Mouse (Mus musculus): Measurements from ENCODE around the gene Gjc3. TPM values are rescaled to one million over a fixed set of nuclear protein-coding genes. Genes with fewer than 3 reads are reported as not detected.

The Gjc3 gene
- polyA plus RNA-seq (2012; ENCODE audit: insufficient read depth, low replicate concordance): 0.68 TPM in 1 of 2 replicates, not detected in the other

GRCm38 (mm10) chr5:137962945-137963344, at the start of gene Gjc3:
TSS of gene Gjc3 (minus strand) at chr5:137963098.
- TF ChIP-seq GATA1 (IDR thresholded peaks at IDR 0.05; ENCODE audit: borderline replicate concordance, low read length): no peak
- TF ChIP-seq FLI1 (IDR thresholded peaks at IDR 0.05; ENCODE audit: low read length): no peak
- Histone ChIP-seq H3K27me3 (replicated peaks) (peaks cover 2% of the 10 kb centered on the region), H3K36me3 (replicated peaks; ENCODE audit: low read length) (no peaks in the 10 kb centered on the region), H3K9me3 (peaks cover 6% of the 10 kb centered on the region), H3K4me1 (no peaks in the 10 kb centered on the region), H3K4me3 (replicated peaks) (no peak within 1 kb of the TSS)

GRCm38 (mm10) chr5:138012382-138012781, 49.5 kb upstream of the Gjc3 start:
- no peaks in the 10 kb centered on the region for H3K36me3 ChIP-seq (replicated peaks; ENCODE audit: low read length)
- peaks cover 3% of the 10 kb centered on the region for H3K27me3 ChIP-seq (replicated peaks)
- H3K9me3 ChIP-seq: no peaks in the 10 kb centered on the region
- H3K4me3 ChIP-seq (replicated peaks): no peak overlapping the region
- H3K4me1 ChIP-seq: no peaks in the 10 kb centered on the region
- no peak for TF ChIP-seq FLI1 (IDR thresholded peaks at IDR 0.05; ENCODE audit: low read length)

GRCm38 (mm10) chr5:138009437-138009836, 46.5 kb upstream of the Gjc3 start:
- no peaks in the 10 kb centered on the region for H3K27me3 ChIP-seq (replicated peaks)
- no peaks in the 10 kb centered on the region for H3K4me1 ChIP-seq
- no peaks in the 10 kb centered on the region for H3K9me3 ChIP-seq
- no peaks in the 10 kb centered on the region for H3K36me3 ChIP-seq (replicated peaks; ENCODE audit: low read length)
- no peak overlapping the region for H3K4me3 ChIP-seq (replicated peaks)
- TF ChIP-seq FLI1 (IDR thresholded peaks at IDR 0.05; ENCODE audit: low read length) (no peak), GATA1 (IDR thresholded peaks at IDR 0.05; ENCODE audit: borderline replicate concordance, low read length) (no peak)

- peaks cover 2% of the 10 kb centered on the region; the same call in 1 of the 2 replicates for H3K9me3 ChIP-seq
- no peaks in the 10 kb centered on the region for H3K27me3 ChIP-seq (replicated peaks)
- no peaks in the 10 kb centered on the region for H3K36me3 ChIP-seq (replicated peaks; ENCODE audit: low read length)
- H3K4me3 ChIP-seq (replicated peaks): no peak overlapping the region
- TF ChIP-seq FLI1 (IDR thresholded peaks at IDR 0.05; ENCODE audit: low read length): no peak
- TF ChIP-seq GATA1 (IDR thresholded peaks at IDR 0.05; ENCODE audit: borderline replicate concordance, low read length): no peak
- no peaks in the 10 kb centered on the region for H3K4me1 ChIP-seq
Measured at GRCm38 (mm10) chr5:137986351-137986750, 23.5 kb upstream of the Gjc3 start.

- Histone ChIP-seq H3K4me3 (replicated peaks) (no peak within 1 kb of the TSS), H3K36me3 (replicated peaks; ENCODE audit: low read length) (no peaks in the 10 kb centered on the region), H3K27me3 (replicated peaks) (no peaks in the 10 kb centered on the region), H3K4me1 (no peaks in the 10 kb centered on the region), H3K9me3 (no peaks in the 10 kb centered on the region)
- TF ChIP-seq FLI1 (IDR thresholded peaks at IDR 0.05; ENCODE audit: low read length) (no peak), GATA1 (IDR thresholded peaks at IDR 0.05; ENCODE audit: borderline replicate concordance, low read length) (no peak)
Measured at GRCm38 (mm10) chr5:137981300-137981699, 18.4 kb upstream of the Gjc3 start, which contains the start of gene Azgp1. TSS of gene Azgp1 (plus strand) at chr5:137981520.

- no peaks in the 10 kb centered on the region for H3K4me1 ChIP-seq
- no peak for TF ChIP-seq GATA1 (IDR thresholded peaks at IDR 0.05; ENCODE audit: borderline replicate concordance, low read length)
- no peak for TF ChIP-seq FLI1 (IDR thresholded peaks at IDR 0.05; ENCODE audit: low read length)
- H3K27me3 ChIP-seq (replicated peaks): peaks cover 7% of the 10 kb centered on the region
- H3K9me3 ChIP-seq: no peaks in the 10 kb centered on the region
- no peaks in the 10 kb centered on the region for H3K36me3 ChIP-seq (replicated peaks; ENCODE audit: low read length)
- no peak overlapping the region for H3K4me3 ChIP-seq (replicated peaks)
Measured at GRCm38 (mm10) chr5:137979081-137979480, 16.2 kb upstream of the Gjc3 start.

- Histone ChIP-seq H3K4me1 (no peaks in the 10 kb centered on the region), H3K36me3 (replicated peaks; ENCODE audit: low read length) (no peaks in the 10 kb centered on the region), H3K9me3 (no peaks in the 10 kb centered on the region), H3K4me3 (replicated peaks) (no peak overlapping the region), H3K27me3 (replicated peaks) (peaks cover 7% of the 10 kb centered on the region)
- TF ChIP-seq FLI1 (IDR thresholded peaks at IDR 0.05; ENCODE audit: low read length) (no peak), GATA1 (IDR thresholded peaks at IDR 0.05; ENCODE audit: borderline replicate concordance, low read length) (no peak)
Measured at GRCm38 (mm10) chr5:137977291-137977690, 14.4 kb upstream of the Gjc3 start.

GRCm38 (mm10) chr5:137975434-137975833, 12.5 kb upstream of the Gjc3 start:
- Histone ChIP-seq H3K9me3 (no peaks in the 10 kb centered on the region), H3K27me3 (replicated peaks) (peaks cover 7% of the 10 kb centered on the region), H3K4me1 (no peaks in the 10 kb centered on the region), H3K36me3 (replicated peaks; ENCODE audit: low read length) (no peaks in the 10 kb centered on the region), H3K4me3 (replicated peaks) (no peak overlapping the region)
- TF ChIP-seq GATA1 (IDR thresholded peaks at IDR 0.05; ENCODE audit: borderline replicate concordance, low read length): no peak
- TF ChIP-seq FLI1 (IDR thresholded peaks at IDR 0.05; ENCODE audit: low read length): no peak

- no peaks in the 10 kb centered on the region for H3K9me3 ChIP-seq
- no peak overlapping the region for H3K4me3 ChIP-seq (replicated peaks)
- peaks cover 7% of the 10 kb centered on the region for H3K27me3 ChIP-seq (replicated peaks)
- TF ChIP-seq FLI1 (IDR thresholded peaks at IDR 0.05; ENCODE audit: low read length): no peak
- no peak for TF ChIP-seq GATA1 (IDR thresholded peaks at IDR 0.05; ENCODE audit: borderline replicate concordance, low read length)
- H3K36me3 ChIP-seq (replicated peaks; ENCODE audit: low read length): no peaks in the 10 kb centered on the region
- H3K4me1 ChIP-seq: no peaks in the 10 kb centered on the region
Measured at GRCm38 (mm10) chr5:137974724-137975123, 11.8 kb upstream of the Gjc3 start.

GRCm38 (mm10) chr5:137973738-137974137, 10.8 kb upstream of the Gjc3 start:
- no peaks in the 10 kb centered on the region for H3K9me3 ChIP-seq
- TF ChIP-seq GATA1 (IDR thresholded peaks at IDR 0.05; ENCODE audit: borderline replicate concordance, low read length): no peak
- TF ChIP-seq FLI1 (IDR thresholded peaks at IDR 0.05; ENCODE audit: low read length): no peak
- H3K27me3 ChIP-seq (replicated peaks): peaks cover 7% of the 10 kb centered on the region
- no peaks in the 10 kb centered on the region for H3K36me3 ChIP-seq (replicated peaks; ENCODE audit: low read length)
- no peak overlapping the region for H3K4me3 ChIP-seq (replicated peaks)
- H3K4me1 ChIP-seq: no peaks in the 10 kb centered on the region

GRCm38 (mm10) chr5:137973161-137973560, 10.3 kb upstream of the Gjc3 start:
- no peak overlapping the region for H3K4me3 ChIP-seq (replicated peaks)
- TF ChIP-seq GATA1 (IDR thresholded peaks at IDR 0.05; ENCODE audit: borderline replicate concordance, low read length) (no peak), FLI1 (IDR thresholded peaks at IDR 0.05; ENCODE audit: low read length) (no peak)
- no peaks in the 10 kb centered on the region for H3K4me1 ChIP-seq
- peaks cover 7% of the 10 kb centered on the region for H3K27me3 ChIP-seq (replicated peaks)
- H3K9me3 ChIP-seq: no peaks in the 10 kb centered on the region
- H3K36me3 ChIP-seq (replicated peaks; ENCODE audit: low read length): no peaks in the 10 kb centered on the region

All from megakaryocyte, embryonic 14.5 days (primary cell).